Mouse (Mus musculus) small intestine, adult 2 months (tissue): ENCODE data around the gene Adam17. TPM values are rescaled to one million over a fixed set of nuclear protein-coding genes. Genes with fewer than 3 reads are reported as not detected.
A peak's percentile ranks its signal among the peaks of the same experiment; 100 is the strongest.

Source experiments
- H3K27ac ChIP-seq: fragments of 200-500 bp; 2 replicates; pipeline ENCODE4 v1.5.1; 2012; ENCODE audit warnings: low read depth, low read length, control low read depth, inconsistent platforms; ENCODE audit not compliant: insufficient read depth
- H3K27me3 ChIP-seq: fragments of 200-500 bp; 2 replicates; pipeline ENCODE4 v1.6.1; 2012; ENCODE audit warnings: mild to moderate bottlenecking, moderate library complexity, low read length, inconsistent platforms; ENCODE audit not compliant: control insufficient read depth, insufficient read depth
- H3K36me3 ChIP-seq: fragments of 200-500 bp; 2 replicates; pipeline ENCODE4 v1.6.1; 2012; ENCODE audit warnings: mild to moderate bottlenecking, low read length, control low read depth, inconsistent platforms; ENCODE audit not compliant: control insufficient read depth, insufficient read depth
- H3K4me1 ChIP-seq: fragments of 200-500 bp; 2 replicates; pipeline ENCODE4 v1.6.1; 2012; ENCODE audit warnings: low read length, inconsistent platforms, mixed read lengths; ENCODE audit not compliant: control insufficient read depth, insufficient read depth, insufficient read length
- H3K4me3 ChIP-seq: fragments of 200-500 bp; 2 replicates; pipeline ENCODE4 v1.5.1; 2012; ENCODE audit warnings: low read depth, mild to moderate bottlenecking, control low read depth, inconsistent platforms, low read length, moderate library complexity
- CTCF ChIP-seq: fragments of 200-500 bp; IDR thresholded peaks from 2 replicates; pipeline ENCODE4 v1.5.1; 2012; ENCODE audit warnings: low read depth, mild to moderate bottlenecking, control low read depth, inconsistent platforms, low read length, moderate library complexity, mixed read lengths; ENCODE audit not compliant: insufficient replicate concordance, insufficient read length; ENCODE audit errors: extremely low read depth
- POLR2A ChIP-seq: fragments of 200-500 bp; IDR thresholded peaks from 2 replicates; pipeline ENCODE4 v1.6.1; 2012; ENCODE audit warnings: low read depth, mild to moderate bottlenecking, control low read depth, inconsistent platforms, low read length, moderate library complexity
- WGBS: fragments of 180-500 bp; shearing (Covaris S2); methylation state at CpG from one replicate; pipeline ENCODE4 v1.1.7; 2018; 5-methylcytosine and 5-hydroxymethylcytosine counted together
- polyA plus RNA-seq: library from polyadenylated mRNA; depleted of rRNA; stranded (reverse); fragments of >200 nt; gene quantifications from 2 replicates; pipeline ENCODE4 v1.2.3, GENCODE M21; 2012

The Adam17 gene
- polyA plus RNA-seq, 1 experiment = 10.1 TPM

- Histone ChIP-seq H3K27me3 (no peaks in the 10 kb centered on the region), H3K4me1 (no peaks in the 10 kb centered on the region), H3K36me3 (peaks cover 62% of the 10 kb centered on the region), H3K4me3 (no peak overlapping the region), H3K27ac (0 out of 2 replicates have a peak overlapping the region, but pooled peaks have one; percentile 19)
- TF ChIP-seq POLR2A = no peak
- TF ChIP-seq CTCF = no peak
- 84% methylated on average over 6 of the region's 6 CpGs for WGBS
Measured at GRCm38 (mm10) chr12:21331711-21332110, 41.7 kb downstream of the Adam17 start.

- 0 out of 2 replicates have a peak overlapping the region, but pooled peaks have one; percentile 19 for H3K27ac ChIP-seq
- no peaks in the 10 kb centered on the region for H3K27me3 ChIP-seq
- no peak for TF ChIP-seq POLR2A
- TF ChIP-seq CTCF = no peak
- no peaks in the 10 kb centered on the region for H3K4me1 ChIP-seq
- H3K4me3 ChIP-seq = no peak overlapping the region
- peaks cover 61% of the 10 kb centered on the region for H3K36me3 ChIP-seq
- 80% methylated on average over 10 of the region's 10 CpGs for whole genome bisulfite sequencing
Measured at GRCm38 (mm10) chr12:21330961-21331576, 42.4 kb downstream of the Adam17 start.

- 83% methylated on average over 9 of the region's 9 CpGs for WGBS
- no peaks in the 10 kb centered on the region for H3K4me1 ChIP-seq
- no peak overlapping the region for H3K27ac ChIP-seq
- no peak overlapping the region for H3K4me3 ChIP-seq
- peaks cover 70% of the 10 kb centered on the region for H3K36me3 ChIP-seq
- TF ChIP-seq POLR2A (no peak), CTCF (no peak)
- H3K27me3 ChIP-seq = no peaks in the 10 kb centered on the region
Measured at GRCm38 (mm10) chr12:21329661-21330400, 43.6 kb downstream of the Adam17 start.

GRCm38 (mm10) chr12:21326325-21326724 lies 47.1 kb downstream of the Adam17 start:
- 91% methylated on average over 3 of the region's 3 CpGs for WGBS
- no peak overlapping the region for H3K4me3 ChIP-seq
- no peaks in the 10 kb centered on the region for H3K27me3 ChIP-seq
- peaks cover 67% of the 10 kb centered on the region for H3K36me3 ChIP-seq
- H3K27ac ChIP-seq = no peak overlapping the region
- H3K4me1 ChIP-seq = no peaks in the 10 kb centered on the region
- no peak for TF ChIP-seq CTCF
- no peak for TF ChIP-seq POLR2A

- H3K27ac ChIP-seq = no peak overlapping the region
- H3K27me3 ChIP-seq = no peaks in the 10 kb centered on the region
- no peak overlapping the region for H3K4me3 ChIP-seq
- WGBS = 92% methylated on average over 8 of the region's 8 CpGs
- H3K4me1 ChIP-seq = no peaks in the 10 kb centered on the region
- H3K36me3 ChIP-seq = peaks cover 66% of the 10 kb centered on the region
- TF ChIP-seq POLR2A (no peak), CTCF (no peak)
Measured at GRCm38 (mm10) chr12:21325266-21325665, 48.2 kb downstream of the Adam17 start.

GRCm38 (mm10) chr12:21324101-21324500 lies 49.3 kb downstream of the Adam17 start:
- WGBS = 70% methylated on average over 5 of the region's 5 CpGs
- no peak for TF ChIP-seq CTCF
- no peak for TF ChIP-seq POLR2A
- no peaks in the 10 kb centered on the region for H3K4me1 ChIP-seq
- no peak overlapping the region for H3K4me3 ChIP-seq
- no peaks in the 10 kb centered on the region for H3K27me3 ChIP-seq
- no peak overlapping the region for H3K27ac ChIP-seq
- H3K36me3 ChIP-seq = peaks cover 57% of the 10 kb centered on the region

GRCm38 (mm10) chr12:21322856-21323255 lies 50.6 kb downstream of the Adam17 start:
- H3K27ac ChIP-seq = no peak overlapping the region
- 88% methylated on average over 9 of the region's 9 CpGs for WGBS
- no peak overlapping the region for H3K4me3 ChIP-seq
- H3K27me3 ChIP-seq = no peaks in the 10 kb centered on the region
- TF ChIP-seq CTCF (no peak), POLR2A (no peak)
- peaks cover 51% of the 10 kb centered on the region for H3K36me3 ChIP-seq
- H3K4me1 ChIP-seq = no peaks in the 10 kb centered on the region
